Mouse (Mus musculus) intestine, embryonic 14.5 days (tissue): ENCODE results near the gene Olig3. TPM values are rescaled to one million over a fixed set of nuclear protein-coding genes. Genes with fewer than 3 reads are reported as not detected.

Experiments used
- ATAC-seq: fragments of 200-750 bp; cut with Nextera tagmentation; replicated peaks from 2 replicates; pipeline ENCODE4 v1.8.0; 2017; ENCODE audit warnings: low read depth, moderate number of reproducible peaks, moderate TSS enrichment, moderate library complexity; ENCODE audit not compliant: low FRiP score, low TSS enrichment
- DNase-seq: peaks from one replicate; pipeline ENCODE4 v3.0.0-alpha.2; 2018; ENCODE audit warnings: low spot score
- H3K27ac ChIP-seq: fragments of 300-500 bp; sonication (generic); 2 replicates; pipeline ENCODE4 v1.5.1; 2014; ENCODE audit warnings: low read depth, mild to moderate bottlenecking, control low read depth
- H3K27me3 ChIP-seq: fragments of 300-500 bp; sonication (generic); replicated peaks from 2 replicates; pipeline ENCODE4 v1.6.1; 2014; ENCODE audit warnings: low read length, control low read depth; ENCODE audit not compliant: control insufficient read depth, insufficient read depth
- H3K36me3 ChIP-seq: fragments of 300-500 bp; sonication (generic); 2 replicates; pipeline ENCODE4 v1.6.1; 2014; ENCODE audit warnings: low read length, control low read depth; ENCODE audit not compliant: control insufficient read depth, insufficient read depth
- H3K4me1 ChIP-seq: fragments of 300-500 bp; sonication (generic); replicated peaks from 2 replicates; pipeline ENCODE4 v1.6.1; 2014; ENCODE audit warnings: low read length, control low read depth, mixed read lengths; ENCODE audit not compliant: control insufficient read depth, insufficient read depth
- H3K4me2 ChIP-seq: fragments of 300-500 bp; sonication (generic); 2 replicates; pipeline ENCODE4 v1.6.1; 2014; ENCODE audit warnings: low read length
- H3K4me3 ChIP-seq: fragments of 300-500 bp; sonication (generic); 2 replicates; pipeline ENCODE4 v1.5.1; 2014; ENCODE audit warnings: low read depth, low read length, control low read depth, mixed read lengths
- H3K9ac ChIP-seq: fragments of 300-500 bp; sonication (generic); 2 replicates; pipeline ENCODE4 v1.6.1; 2014; ENCODE audit warnings: mild to moderate bottlenecking, low read length
- H3K9me3 ChIP-seq: fragments of 300-500 bp; sonication (generic); 2 replicates; pipeline ENCODE4 v1.6.1; 2016; ENCODE audit warnings: low read length, control low read depth; ENCODE audit not compliant: control insufficient read depth
- WGBS: fragments of 180-500 bp; shearing (Covaris S2); extraction: QIAGEN DNeasy Blood & Tissue Kit; methylation state at CpG from one replicate; pipeline ENCODE4 v1.1.7; 2014; 5-methylcytosine and 5-hydroxymethylcytosine counted together
- polyA plus RNA-seq: library from polyadenylated mRNA; unstranded; fragments of >200 nt; fragmentation: Nextera tagmentation; extraction: Ambion mirVana; gene quantifications from 2 replicates; pipeline ENCODE4 v1.2.1, GENCODE M21; 2014

The Olig3 gene
- polyA plus RNA-seq, 1 experiment from 2014 or later, result not detected

DNA sequence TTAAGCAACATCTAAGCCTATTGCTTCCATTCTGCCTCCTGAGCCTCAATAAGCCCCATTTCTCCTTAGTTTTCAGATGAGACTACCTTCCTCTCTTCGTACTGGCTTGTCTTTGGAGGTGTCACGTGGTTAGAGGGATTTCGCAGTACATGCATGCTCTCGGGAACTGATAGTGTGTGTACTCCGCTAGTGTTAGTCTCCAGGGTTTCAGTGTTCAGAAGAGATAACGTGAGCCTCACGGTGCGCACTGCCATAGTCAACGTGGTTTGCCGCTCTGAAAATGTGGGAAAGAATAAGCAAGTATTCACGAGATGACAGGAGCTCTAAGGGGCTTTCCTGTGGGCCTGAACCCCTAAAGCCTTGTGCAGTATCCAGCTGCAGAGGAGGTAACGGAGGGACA lies 41.1 kb downstream of the Olig3 start:
- Histone ChIP-seq H3K27ac (no peak overlapping the region), H3K36me3 (no peaks in the 10 kb centered on the region), H3K27me3 (no peaks in the 10 kb centered on the region), H3K4me2 (no peak overlapping the region), H3K4me1 (no peaks in the 10 kb centered on the region), H3K4me3 (no peak overlapping the region), H3K9me3 (no peaks in the 10 kb centered on the region), H3K9ac (no peak overlapping the region)
- DNase-seq, result no peak
- ATAC-seq, result no peak
- 87% methylated on average over 12 of the region's 12 CpGs for whole genome bisulfite sequencing

DNA sequence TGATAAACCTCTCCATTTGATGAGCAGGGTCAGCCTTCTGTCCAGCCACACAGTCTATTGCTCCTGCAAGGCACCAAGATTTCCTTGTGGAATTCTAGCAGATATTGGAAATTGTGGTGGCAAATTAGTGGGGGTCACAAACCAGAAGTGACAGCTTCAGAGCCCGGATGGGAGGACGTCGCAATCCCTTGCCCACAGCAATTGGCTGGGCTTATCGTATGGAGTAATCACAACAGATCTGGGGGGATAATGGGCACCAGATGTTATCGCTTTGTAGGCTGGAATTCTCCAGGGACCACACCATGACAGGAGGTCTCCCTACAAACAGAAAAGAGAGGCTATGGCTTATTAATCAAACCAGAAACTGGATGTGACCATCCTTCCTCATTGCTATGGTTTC lies 44.8 kb downstream of the Olig3 start:
- no peak for DNase-seq
- Histone ChIP-seq H3K27me3 (no peaks in the 10 kb centered on the region), H3K4me3 (no peak overlapping the region), H3K4me1 (no peaks in the 10 kb centered on the region), H3K36me3 (no peaks in the 10 kb centered on the region), H3K4me2 (no peak overlapping the region), H3K9me3 (no peaks in the 10 kb centered on the region), H3K9ac (no peak overlapping the region), H3K27ac (no peak overlapping the region)
- 30% methylated on average over 5 of the region's 5 CpGs for WGBS
- no peak for ATAC-seq

DNA sequence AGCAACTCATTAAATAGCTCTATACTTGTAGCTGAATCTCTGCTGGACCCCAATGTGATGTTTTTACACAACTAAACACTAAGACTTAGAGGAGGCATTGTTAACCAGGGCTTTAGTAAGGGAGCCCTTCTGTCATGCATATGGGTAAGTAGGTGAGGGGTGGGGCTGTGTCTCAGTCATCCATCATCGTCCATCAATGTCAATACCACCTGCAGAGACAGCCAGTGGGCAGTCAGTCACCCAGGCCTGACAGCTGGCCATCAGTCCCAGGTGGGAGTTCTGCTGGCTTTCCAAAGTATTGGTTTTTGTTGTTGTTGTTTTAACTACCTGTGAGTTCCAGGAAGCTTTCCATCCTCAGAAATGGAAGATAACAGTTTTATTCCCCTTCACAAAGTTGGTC lies 48.1 kb downstream of the Olig3 start:
- H3K4me1 ChIP-seq, result no peaks in the 10 kb centered on the region
- 32% methylated on average over 1 of the region's 1 CpGs for WGBS
- no peak overlapping the region for H3K27ac ChIP-seq
- ATAC-seq (no peak), DNase-seq (no peak)
- H3K27me3 ChIP-seq, result no peaks in the 10 kb centered on the region
- H3K4me2 ChIP-seq, result no peak overlapping the region
- H3K36me3 ChIP-seq, result no peaks in the 10 kb centered on the region
- H3K9ac ChIP-seq, result no peak overlapping the region
- H3K4me3 ChIP-seq, result no peak overlapping the region
- H3K9me3 ChIP-seq, result no peaks in the 10 kb centered on the region

DNA sequence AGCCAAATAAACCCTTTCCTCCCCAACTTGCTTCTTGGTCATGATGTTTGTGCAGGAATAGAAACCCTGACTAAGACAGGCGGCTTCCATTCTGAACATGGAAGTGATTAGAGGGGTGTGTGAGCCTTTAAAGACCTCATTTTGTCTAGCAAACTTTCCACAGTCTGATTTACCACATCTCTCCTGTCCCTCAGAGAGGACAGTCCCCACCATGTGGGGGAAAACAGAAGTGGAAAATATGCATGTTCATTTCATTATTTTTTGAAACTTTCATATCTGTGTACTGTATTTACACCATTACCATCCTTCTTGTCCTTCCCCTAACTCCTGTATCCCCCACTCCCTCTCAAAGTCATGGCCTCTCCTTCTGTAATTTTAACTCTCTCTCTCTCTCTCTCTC lies 49.6 kb downstream of the Olig3 start:
- ATAC-seq (no peak), DNase-seq (no peak)
- 68% methylated on average over 1 of the region's 1 CpGs for WGBS
- no peaks in the 10 kb centered on the region for H3K27me3 ChIP-seq
- no peaks in the 10 kb centered on the region for H3K36me3 ChIP-seq
- no peaks in the 10 kb centered on the region for H3K4me1 ChIP-seq
- H3K4me3 ChIP-seq, result no peak overlapping the region
- H3K4me2 ChIP-seq, result no peak overlapping the region
- H3K27ac ChIP-seq, result no peak overlapping the region
- no peaks in the 10 kb centered on the region for H3K9me3 ChIP-seq
- no peak overlapping the region for H3K9ac ChIP-seq

DNA sequence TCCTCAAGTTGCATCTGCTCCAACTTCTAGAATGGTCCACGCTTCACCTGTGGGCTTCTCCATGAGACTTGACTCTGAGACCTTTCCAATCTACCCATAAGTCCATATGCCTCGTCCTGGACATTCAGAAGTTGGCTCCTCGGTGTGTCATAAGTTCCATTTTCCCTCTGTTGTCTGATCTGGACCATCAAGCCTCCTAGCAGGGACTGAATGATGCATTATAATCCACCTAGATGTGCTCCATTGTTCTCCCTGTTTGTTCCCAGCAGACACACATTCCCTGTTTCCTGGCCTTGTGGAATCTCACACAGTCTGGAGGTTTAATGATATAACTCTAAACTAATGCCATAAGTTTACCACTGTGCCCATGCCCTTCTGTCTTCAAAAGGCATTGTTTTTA lies 50.8 kb downstream of the Olig3 start:
- Histone ChIP-seq H3K4me3 (no peak overlapping the region), H3K9me3 (no peaks in the 10 kb centered on the region), H3K27ac (no peak overlapping the region), H3K27me3 (no peaks in the 10 kb centered on the region), H3K36me3 (no peaks in the 10 kb centered on the region), H3K4me2 (no peak overlapping the region), H3K9ac (no peak overlapping the region), H3K4me1 (no peaks in the 10 kb centered on the region)
- 96% methylated on average over 3 of the region's 3 CpGs for WGBS
- no peak for ATAC-seq
- DNase-seq, result no peak

Other genes starting within 250 kb of the Olig3 start
- 82.2 and 85.2 TPM in 2 replicates for gene Ifngr1, start 235.4 kb downstream of the Olig3 start, polyA plus RNA-seq